In the genomic region with DNA sequence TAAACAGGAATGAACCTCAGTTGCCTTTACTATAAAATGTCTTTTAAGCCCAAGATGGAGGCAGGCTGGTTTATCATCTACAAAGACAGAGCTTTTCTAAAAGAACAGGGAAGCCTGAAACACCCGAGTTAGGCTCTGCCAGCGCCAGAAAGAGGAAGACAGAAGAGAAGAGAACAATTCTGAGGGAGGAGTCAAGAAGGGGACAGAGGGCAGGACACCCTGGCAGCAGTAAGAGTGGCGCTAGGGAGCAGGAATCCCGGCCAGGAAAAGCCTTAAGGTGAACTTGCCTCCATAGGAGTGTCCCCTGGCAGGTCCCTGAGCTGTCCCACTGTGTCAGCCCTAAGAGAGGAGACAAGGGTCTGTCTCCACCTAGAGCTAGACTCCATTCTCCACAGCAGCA, we compare ENCODE assay signal across 18 mouse cellular contexts. TPM values are rescaled to one million over a fixed set of nuclear protein-coding genes. Genes with fewer than 3 reads are reported as not detected.
"Had no signal": no experiment of that assay in that cellular context is flagged by ENCODE, and none has a peak within 500 bp of the region (broad histone marks: within the 10 kb centered on the region; RNA-seq: fewer than 3 reads in every experiment).

No protein-coding gene starts in this region.

- H3K4me3 ChIP-seq: limb, embryonic 13.5 days; midbrain, embryonic 10.5 days; midbrain, embryonic 15.5 days; neural tube, embryonic 13.5 days had no signal

- H3K9me3 ChIP-seq: limb, embryonic 13.5 days; midbrain, embryonic 10.5 days; midbrain, embryonic 15.5 days; neural tube, embryonic 13.5 days had no signal

- H3K27ac ChIP-seq: limb, embryonic 13.5 days; liver, embryonic 14.5 days; midbrain, embryonic 10.5 days; midbrain, embryonic 15.5 days; neural tube, embryonic 13.5 days had no signal

- DNase-seq: kidney, postnatal 14 days; layer of hippocampus, adult 9-11 months; layer of hippocampus, postnatal 36 days; left cerebral cortex, postnatal 4 days; lung, adult 18-20 months; right cerebral cortex, postnatal 25 days; thymus, postnatal 36 days had no signal

- H3K27me3 ChIP-seq: limb, embryonic 13.5 days; midbrain, embryonic 15.5 days; neural tube, embryonic 13.5 days had no signal

- H3K9ac ChIP-seq: limb, embryonic 13.5 days; liver, embryonic 14.5 days; midbrain, embryonic 15.5 days; neural tube, embryonic 13.5 days had no signal

- H3K4me2 ChIP-seq: limb, embryonic 13.5 days; midbrain, embryonic 15.5 days; neural tube, embryonic 13.5 days had no signal

- H3K36me3 ChIP-seq: limb, embryonic 13.5 days; midbrain, embryonic 10.5 days; midbrain, embryonic 15.5 days; neural tube, embryonic 13.5 days had no signal

RNA-seq across cellular contexts. Expression of gene Cort, which starts 17.0 kb away (rescaled TPM):
- total RNA-seq: liver, adult 2 months had no signal
- polyA plus RNA-seq: intestine, embryonic 14.5 days; liver, adult 2 months; liver, embryonic 14.5 days; lung, embryonic 16.5 days; neural tube, embryonic 13.5 days; small intestine, adult 2 months; stomach, embryonic 16.5 days; thymus, postnatal 0 days had no signal
